Mouse (Mus musculus): Measurements from ENCODE around the gene AW011738.

AW011738 gene

GRCm38 (mm10) chr4:156193200-156193590, 9.9 kb upstream of the AW011738 start:
- no peak for TF ChIP-seq GATA4 (IDR thresholded peaks at IDR 0.05; ENCODE audit: insufficient replicate concordance, low read length)

- no peak for TF ChIP-seq GATA4 (IDR thresholded peaks at IDR 0.05; ENCODE audit: insufficient replicate concordance, low read length)
These were observed 9.2 kb upstream of the AW011738 start for GRCm38 (mm10) chr4:156193906-156194305.

- TF ChIP-seq GATA4 (IDR thresholded peaks at IDR 0.05; ENCODE audit: insufficient replicate concordance, low read length) = no peak
These were observed 8.8 kb upstream of the AW011738 start for GRCm38 (mm10) chr4:156194346-156194745.

- TF ChIP-seq GATA4 (IDR thresholded peaks at IDR 0.05; ENCODE audit: insufficient replicate concordance, low read length) = no peak
These were observed 6.9 kb upstream of the AW011738 start for GRCm38 (mm10) chr4:156195927-156196870.

- TF ChIP-seq GATA4 (IDR thresholded peaks at IDR 0.05; ENCODE audit: insufficient replicate concordance, low read length) = no peak
These were observed 5.8 kb upstream of the AW011738 start, which contains the start of gene Agrn for GRCm38 (mm10) chr4:156197131-156197828. Gene Agrn, minus strand, starts transcription at chr4:156197488.

GRCm38 (mm10) chr4:156197829-156198205, 5.3 kb upstream of the AW011738 start:
- no peak; the same call in 1 of the 2 replicates for TF ChIP-seq GATA4 (IDR thresholded peaks at IDR 0.05; ENCODE audit: insufficient replicate concordance, low read length)

GRCm38 (mm10) chr4:156200623-156201475, 2.3 kb upstream of the AW011738 start, which contains the start of gene Isg15:
Gene Isg15, minus strand, starts transcription at chr4:156200818.
- no peak for TF ChIP-seq GATA4 (IDR thresholded peaks at IDR 0.05; ENCODE audit: insufficient replicate concordance, low read length)

GRCm38 (mm10) chr4:156202462-156202893, 626 bp upstream of the AW011738 start:
- TF ChIP-seq GATA4 (IDR thresholded peaks at IDR 0.05; ENCODE audit: insufficient replicate concordance, low read length) = no peak

GRCm38 (mm10) chr4:156203413-156204131, 468 bp downstream of the AW011738 start:
- TF ChIP-seq GATA4 (IDR thresholded peaks at IDR 0.05; ENCODE audit: insufficient replicate concordance, low read length) = no peak

- no peak for TF ChIP-seq GATA4 (IDR thresholded peaks at IDR 0.05; ENCODE audit: insufficient replicate concordance, low read length)
These were observed 5.8 kb downstream of the AW011738 start for GRCm38 (mm10) chr4:156208872-156209271.

- TF ChIP-seq GATA4 (IDR thresholded peaks at IDR 0.05; ENCODE audit: insufficient replicate concordance, low read length) = no peak
These were observed 7.0 kb downstream of the AW011738 start for GRCm38 (mm10) chr4:156209963-156210635.

- TF ChIP-seq GATA4 (IDR thresholded peaks at IDR 0.05; ENCODE audit: insufficient replicate concordance, low read length) = no peak
These were observed 10.0 kb downstream of the AW011738 start for GRCm38 (mm10) chr4:156213134-156213533.

- no peak for TF ChIP-seq GATA4 (IDR thresholded peaks at IDR 0.05; ENCODE audit: insufficient replicate concordance, low read length)
These were observed 12.5 kb downstream of the AW011738 start, which contains the start of gene Perm1 for GRCm38 (mm10) chr4:156215649-156216048. Gene Perm1, plus strand, starts transcription at chr4:156215868.

GRCm38 (mm10) chr4:156216196-156216595, 13.1 kb downstream of the AW011738 start:
- no peak for TF ChIP-seq GATA4 (IDR thresholded peaks at IDR 0.05; ENCODE audit: insufficient replicate concordance, low read length)

Measured in liver, adult (tissue).